Mouse (Mus musculus) lung, postnatal 0 days (tissue): ENCODE data around the gene Rab37.

ENCODE experiments used
- CTCF ChIP-seq: IDR thresholded peaks from 2 replicates; pipeline ENCODE4 v1.5.1; 2016; ENCODE audit warnings: antibody characterized with exemption, mild to moderate bottlenecking
- EP300 ChIP-seq: IDR thresholded peaks from 2 replicates; pipeline ENCODE4 v1.6.1; 2016; ENCODE audit warnings: antibody characterized with exemption, mild to moderate bottlenecking, control low read depth

GRCm38 (mm10) chr11:115059797-115060196 lies 31.4 kb upstream of the Rab37 start:
- TF ChIP-seq CTCF (no peak), EP300 (no peak)
